Mouse (Mus musculus) neural tube, embryonic 14.5 days (tissue): Measurements from ENCODE around the gene Phc1. TPM values are rescaled to one million over a fixed set of nuclear protein-coding genes. Genes with fewer than 3 reads are reported as not detected.

Experiments used
- ATAC-seq: fragments of 200-750 bp; cut with Nextera tagmentation; 2 replicates; pipeline ENCODE4 v1.8.0; 2017; ENCODE audit warnings: low read depth, mild to moderate bottlenecking, moderate TSS enrichment, moderate library complexity
- H3K27ac ChIP-seq: fragments of 300-500 bp; sonication (generic); 2 replicates; pipeline ENCODE4 v1.5.1; 2014; ENCODE audit warnings: low read depth, mild to moderate bottlenecking, control low read depth, low read length, moderate library complexity, mixed read lengths
- H3K27me3 ChIP-seq: fragments of 300-500 bp; sonication (generic); 2 replicates; pipeline ENCODE4 v1.6.1; 2014; ENCODE audit warnings: low read length; ENCODE audit not compliant: control insufficient read depth, insufficient read depth
- H3K36me3 ChIP-seq: fragments of 300-500 bp; sonication (generic); 2 replicates; pipeline ENCODE4 v1.6.1; 2014; ENCODE audit warnings: low read length, mixed read lengths; ENCODE audit not compliant: control insufficient read depth, insufficient read depth
- H3K4me1 ChIP-seq: fragments of 300-500 bp; sonication (generic); 2 replicates; pipeline ENCODE4 v1.6.1; 2014; ENCODE audit warnings: low read length; ENCODE audit not compliant: control insufficient read depth, insufficient read depth
- H3K4me2 ChIP-seq: fragments of 300-500 bp; sonication (generic); 2 replicates; pipeline ENCODE4 v1.6.1; 2014; ENCODE audit warnings: mild to moderate bottlenecking, low read depth, low read length, control low read depth
- H3K4me3 ChIP-seq: fragments of 300-500 bp; sonication (generic); 2 replicates; pipeline ENCODE4 v1.5.1; 2014; ENCODE audit warnings: low read depth, low read length, control low read depth, mixed read lengths
- H3K9ac ChIP-seq: fragments of 300-500 bp; sonication (generic); replicated peaks from 2 replicates; pipeline ENCODE4 v1.6.1; 2014; ENCODE audit warnings: low read depth, mild to moderate bottlenecking, control low read depth, low read length, mixed read lengths
- H3K9me3 ChIP-seq: fragments of 300-500 bp; sonication (generic); 2 replicates; pipeline ENCODE4 v1.6.1; 2016; ENCODE audit warnings: low read length; ENCODE audit not compliant: control insufficient read depth
- WGBS: fragments of 180-500 bp; shearing (Covaris S2); extraction: QIAGEN DNeasy Blood & Tissue Kit; methylation state at CpG from one replicate; pipeline ENCODE4 v1.1.7; 2014; 5-methylcytosine and 5-hydroxymethylcytosine counted together
- polyA plus RNA-seq: library from polyadenylated mRNA; unstranded; fragments of >200 nt; fragmentation: Nextera tagmentation; extraction: Ambion mirVana; gene quantifications from 2 replicates; pipeline ENCODE4 v1.2.1, GENCODE M21; 2014

The Phc1 gene
- polyA plus RNA-seq, 1 experiment from 2014 or later: 41.9 TPM

DNA sequence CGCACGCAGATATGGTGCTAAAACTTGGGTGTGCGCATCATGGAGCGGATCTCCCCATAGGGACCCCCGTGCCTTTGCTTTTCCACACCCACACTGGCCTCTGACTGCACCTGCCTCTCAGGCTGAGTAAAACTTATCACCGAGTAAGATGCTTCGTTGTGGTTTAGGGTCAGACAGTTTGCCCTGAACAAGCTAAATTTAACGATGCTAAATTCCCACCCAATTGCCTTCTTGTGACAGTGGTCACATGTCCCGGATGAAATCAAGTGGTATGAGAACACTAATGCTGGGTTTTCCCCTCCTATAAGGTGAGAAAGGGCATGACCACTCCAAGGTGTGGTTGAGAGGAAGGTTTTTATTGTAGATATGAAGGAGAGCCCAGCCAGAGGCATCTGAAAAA lies 46.6 kb downstream of the Phc1 start:
- ATAC-seq: no peak
- Histone ChIP-seq H3K36me3 (no peaks in the 10 kb centered on the region), H3K9me3 (no peaks in the 10 kb centered on the region), H3K9ac (no peak overlapping the region), H3K27me3 (no peaks in the 10 kb centered on the region), H3K27ac (no peak overlapping the region), H3K4me1 (no peaks in the 10 kb centered on the region; the same call in 1 of the 2 replicates), H3K4me2 (no peak overlapping the region), H3K4me3 (no peak overlapping the region)
- 91% methylated on average over 9 of the region's 9 CpGs for WGBS

DNA sequence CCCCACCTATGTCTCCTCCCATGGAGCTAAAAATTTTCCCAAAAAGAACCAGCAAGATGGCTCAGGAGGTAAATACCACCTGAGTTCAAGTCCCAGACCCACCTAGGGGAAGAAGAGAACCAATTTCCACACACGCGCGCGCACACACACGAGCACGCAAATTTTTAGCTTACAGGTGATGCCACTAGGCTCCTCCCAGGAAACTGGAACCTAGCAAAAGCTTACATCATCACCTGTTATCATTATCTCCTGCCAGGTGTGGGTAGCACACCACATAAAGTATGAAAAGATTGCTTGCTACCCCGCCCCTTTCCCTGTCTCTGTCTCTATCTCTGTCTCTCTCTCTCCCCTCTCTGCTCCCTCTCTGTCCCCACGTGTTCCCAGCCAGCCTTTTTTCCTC lies 47.2 kb downstream of the Phc1 start:
- Histone ChIP-seq H3K27me3 (no peaks in the 10 kb centered on the region), H3K4me3 (no peak overlapping the region), H3K27ac (no peak overlapping the region), H3K9me3 (no peaks in the 10 kb centered on the region), H3K36me3 (no peaks in the 10 kb centered on the region), H3K9ac (no peak overlapping the region), H3K4me1 (no peaks in the 10 kb centered on the region; the same call in 1 of the 2 replicates), H3K4me2 (no peak overlapping the region)
- 92% methylated on average over 8 of the region's 8 CpGs for WGBS
- no peak for ATAC-seq

DNA sequence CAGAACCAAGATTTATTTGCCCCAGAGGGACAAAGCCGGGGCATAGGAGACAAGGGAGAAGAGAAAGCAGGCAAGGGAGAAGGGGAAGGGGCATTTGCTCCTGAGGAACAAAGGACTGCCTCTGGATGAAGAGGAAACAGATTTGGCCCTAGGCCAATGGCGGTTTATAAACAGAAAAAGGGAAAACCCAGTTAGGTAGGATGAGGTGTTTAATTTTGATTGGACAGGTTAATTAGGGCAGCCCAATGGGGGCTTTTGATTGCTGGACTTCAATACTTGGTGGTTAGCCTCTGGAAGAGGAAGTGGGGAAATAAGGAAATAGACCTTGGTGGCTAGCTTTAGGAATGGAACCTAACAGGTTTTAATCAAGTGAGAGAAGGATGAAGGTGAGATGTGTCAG lies 48.2 kb downstream of the Phc1 start:
- no peak overlapping the region for H3K9ac ChIP-seq
- no peak overlapping the region for H3K27ac ChIP-seq
- 59% methylated on average over 2 of the region's 2 CpGs for WGBS
- no peak overlapping the region for H3K4me3 ChIP-seq
- no peak for ATAC-seq
- no peaks in the 10 kb centered on the region for H3K4me1 ChIP-seq
- no peak overlapping the region for H3K4me2 ChIP-seq
- H3K27me3 ChIP-seq: no peaks in the 10 kb centered on the region
- no peaks in the 10 kb centered on the region for H3K9me3 ChIP-seq
- no peaks in the 10 kb centered on the region for H3K36me3 ChIP-seq

DNA sequence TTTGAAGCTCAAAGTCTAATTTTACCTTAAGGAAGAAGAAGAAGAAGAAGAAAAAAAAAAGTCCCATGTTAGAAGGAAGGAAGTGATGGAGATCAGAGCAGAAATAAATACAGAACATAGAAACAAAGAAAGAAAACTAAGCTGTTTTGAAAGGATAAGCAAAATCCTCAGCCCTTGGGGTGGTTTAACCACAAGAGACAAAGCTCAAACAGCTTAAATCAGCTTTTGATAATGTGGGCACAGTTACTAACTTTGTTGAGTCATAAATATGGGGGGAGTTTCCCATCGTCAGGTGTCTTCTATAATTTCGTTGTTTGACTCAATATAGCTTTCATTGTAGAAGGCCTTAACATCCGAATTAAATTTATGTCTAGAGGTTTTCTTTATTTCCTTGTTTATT lies 48.6 kb downstream of the Phc1 start:
- Histone ChIP-seq H3K4me2 (no peak overlapping the region), H3K9ac (no peak overlapping the region), H3K27ac (no peak overlapping the region), H3K27me3 (no peaks in the 10 kb centered on the region), H3K9me3 (no peaks in the 10 kb centered on the region), H3K4me3 (no peak overlapping the region), H3K4me1 (no peaks in the 10 kb centered on the region), H3K36me3 (no peaks in the 10 kb centered on the region)
- 76% methylated on average over 3 of the region's 3 CpGs for WGBS
- no peak for ATAC-seq

DNA sequence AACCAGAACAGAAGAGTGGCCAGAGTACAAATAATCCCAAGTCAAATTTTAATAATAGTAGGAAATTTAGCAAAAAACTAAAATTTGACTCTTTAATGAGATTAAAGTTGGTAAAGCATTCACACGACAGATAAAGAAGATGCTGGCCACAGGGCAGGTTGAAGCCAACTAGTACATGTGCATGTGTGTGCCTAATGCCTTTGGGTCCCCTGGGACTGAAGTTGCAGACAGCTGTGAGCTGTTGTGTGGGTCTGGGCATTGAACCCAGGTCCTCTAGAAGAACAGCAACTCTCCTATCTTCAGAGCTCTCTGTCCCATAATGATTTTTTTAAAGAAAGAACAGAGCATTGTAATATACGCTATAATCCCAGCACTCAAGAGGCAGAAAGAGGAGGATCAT lies 49.1 kb downstream of the Phc1 start:
- 84% methylated on average over 2 of the region's 2 CpGs for WGBS
- H3K4me3 ChIP-seq: no peak overlapping the region
- H3K4me1 ChIP-seq: no peaks in the 10 kb centered on the region
- H3K36me3 ChIP-seq: no peaks in the 10 kb centered on the region
- H3K27me3 ChIP-seq: no peaks in the 10 kb centered on the region
- H3K4me2 ChIP-seq: no peak overlapping the region
- no peak overlapping the region for H3K9ac ChIP-seq
- ATAC-seq: no peak
- no peaks in the 10 kb centered on the region for H3K9me3 ChIP-seq
- H3K27ac ChIP-seq: no peak overlapping the region

DNA sequence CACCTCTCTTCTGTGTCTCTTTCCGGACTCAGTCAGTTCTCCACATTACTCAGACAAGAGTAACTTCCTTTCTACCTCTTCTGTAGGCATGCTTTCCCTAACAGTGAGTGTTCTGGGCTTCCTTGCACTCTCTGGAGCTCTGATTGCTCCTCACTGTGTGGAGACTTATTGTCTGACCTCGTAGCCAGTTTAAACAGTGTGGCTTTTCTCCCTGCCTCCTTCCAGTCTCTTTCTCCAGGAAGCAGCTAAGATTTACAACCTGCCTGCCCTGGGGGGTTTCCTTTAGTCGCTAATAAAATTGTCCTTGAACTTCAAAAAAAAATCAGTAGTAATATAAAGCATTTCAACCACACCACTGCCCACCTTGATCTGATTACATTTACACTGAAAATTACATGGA lies 50.1 kb downstream of the Phc1 start:
- Histone ChIP-seq H3K4me2 (no peak overlapping the region), H3K4me1 (no peaks in the 10 kb centered on the region), H3K27me3 (no peaks in the 10 kb centered on the region), H3K4me3 (no peak overlapping the region), H3K36me3 (no peaks in the 10 kb centered on the region), H3K9ac (no peak overlapping the region), H3K27ac (no peak overlapping the region), H3K9me3 (no peaks in the 10 kb centered on the region)
- no peak for ATAC-seq
- 23% methylated on average over 3 of the region's 3 CpGs for WGBS

DNA sequence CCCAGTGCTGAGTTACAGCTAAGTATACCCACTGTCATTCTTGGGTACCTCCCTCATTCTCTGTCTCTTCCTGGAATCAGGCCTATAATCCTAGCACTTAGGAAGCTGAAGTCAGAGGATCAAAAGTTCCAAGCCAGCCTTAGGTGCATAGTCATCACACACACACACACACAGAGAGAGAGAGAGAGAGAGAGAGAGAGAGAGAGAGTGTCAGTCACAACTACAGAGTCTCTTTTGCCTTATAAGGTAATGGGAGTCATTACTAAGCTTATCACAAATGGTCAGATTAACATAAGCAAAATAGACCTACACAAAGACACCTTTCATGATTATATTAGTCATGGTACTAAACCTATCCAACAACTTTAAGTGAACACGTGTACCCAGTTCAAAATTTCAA lies 51.0 kb downstream of the Phc1 start:
- H3K27me3 ChIP-seq: no peaks in the 10 kb centered on the region
- WGBS: 37% methylated on average over 1 of the region's 1 CpGs
- no peak overlapping the region for H3K4me2 ChIP-seq
- no peaks in the 10 kb centered on the region for H3K36me3 ChIP-seq
- H3K4me1 ChIP-seq: no peaks in the 10 kb centered on the region
- no peaks in the 10 kb centered on the region for H3K9me3 ChIP-seq
- H3K27ac ChIP-seq: no peak overlapping the region
- no peak overlapping the region for H3K9ac ChIP-seq
- no peak for ATAC-seq
- H3K4me3 ChIP-seq: no peak overlapping the region

DNA sequence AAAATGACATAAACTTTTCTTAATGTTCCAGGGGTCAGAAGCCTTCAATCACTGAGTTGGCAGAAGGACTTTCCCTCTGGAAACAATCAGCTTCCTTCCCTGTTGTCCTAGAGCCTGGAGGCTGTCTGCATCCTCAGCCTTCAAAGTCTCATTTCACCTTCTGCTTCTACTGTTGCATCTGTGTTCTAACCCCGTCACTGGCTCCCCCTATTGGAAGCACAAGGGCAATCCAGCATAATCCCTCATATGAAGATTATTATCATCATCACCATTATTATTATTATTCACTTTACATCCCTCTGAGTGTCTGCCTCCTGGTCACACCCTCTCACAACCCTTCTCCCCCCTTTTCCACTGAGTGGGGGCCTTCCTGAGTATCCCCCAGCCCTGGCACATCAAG lies 52.1 kb downstream of the Phc1 start:
- Histone ChIP-seq H3K27ac (no peak overlapping the region), H3K9ac (no peak overlapping the region), H3K4me2 (no peak overlapping the region), H3K27me3 (no peaks in the 10 kb centered on the region), H3K36me3 (no peaks in the 10 kb centered on the region), H3K4me1 (no peaks in the 10 kb centered on the region), H3K4me3 (no peak overlapping the region), H3K9me3 (no peaks in the 10 kb centered on the region)
- 45% methylated on average over 1 of the region's 1 CpGs for WGBS
- ATAC-seq: no peak

DNA sequence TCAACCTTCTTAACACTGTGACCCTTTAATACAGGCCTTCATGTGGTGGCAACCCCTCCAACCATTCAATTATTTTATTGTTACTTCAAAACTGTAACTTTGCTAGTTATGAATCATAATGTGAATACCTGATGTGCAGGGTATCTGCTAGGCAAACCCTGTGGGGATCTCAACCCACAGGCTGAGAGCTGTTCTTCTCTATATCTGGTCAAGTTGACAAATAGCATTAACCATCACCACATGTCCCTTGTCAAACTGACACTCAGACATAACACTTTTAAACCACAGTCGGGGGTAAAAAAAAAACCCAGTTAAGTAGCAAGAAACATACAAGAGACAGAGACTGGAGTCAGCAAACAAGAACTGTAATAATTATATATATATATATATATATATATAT lies 55.5 kb downstream of the Phc1 start:
- Histone ChIP-seq H3K27ac (no peak overlapping the region), H3K36me3 (no peaks in the 10 kb centered on the region), H3K4me1 (no peaks in the 10 kb centered on the region), H3K27me3 (no peaks in the 10 kb centered on the region), H3K4me2 (no peak overlapping the region), H3K4me3 (no peak overlapping the region), H3K9me3 (no peaks in the 10 kb centered on the region), H3K9ac (no peak overlapping the region)
- WGBS: 91% methylated on average over 1 of the region's 1 CpGs
- ATAC-seq: no peak

DNA sequence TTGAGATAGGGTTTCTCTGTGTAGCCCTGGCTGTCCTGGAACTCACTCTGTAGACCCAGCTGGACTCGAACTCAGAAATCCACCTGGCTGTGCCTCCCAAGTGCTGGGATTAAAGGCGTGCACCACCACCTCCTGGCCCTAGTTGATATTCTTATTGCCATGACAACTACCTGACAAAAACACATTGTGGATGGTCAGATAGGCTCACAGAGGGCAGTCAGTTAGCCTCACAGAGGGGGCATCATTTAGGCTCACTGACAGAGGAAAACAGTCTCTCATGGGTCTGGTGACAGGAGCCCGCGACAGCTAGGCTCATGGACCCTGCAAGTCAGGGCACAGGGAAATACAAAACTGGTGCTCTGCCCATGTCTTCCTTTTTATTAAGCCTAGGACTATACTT lies 56.1 kb downstream of the Phc1 start:
- Histone ChIP-seq H3K27ac (no peak overlapping the region), H3K36me3 (no peaks in the 10 kb centered on the region), H3K4me1 (no peaks in the 10 kb centered on the region), H3K27me3 (no peaks in the 10 kb centered on the region), H3K9ac (no peak overlapping the region), H3K9me3 (no peaks in the 10 kb centered on the region), H3K4me2 (no peak overlapping the region), H3K4me3 (no peak overlapping the region)
- ATAC-seq: no peak
- 90% methylated on average over 4 of the region's 4 CpGs for WGBS
